Mouse (Mus musculus): Measurements from ENCODE around the gene Eif4enif1. TPM values are rescaled to one million over a fixed set of nuclear protein-coding genes. Genes with fewer than 3 reads are reported as not detected.
"Not testable (repeated sequence)": the region's sequence is repeated elsewhere in the genome, so short reads cannot be mapped to it uniquely, and the experiment has no call there.

Gene Eif4enif1
- polyA plus RNA-seq, 1 experiment: 46.7 TPM

DNA sequence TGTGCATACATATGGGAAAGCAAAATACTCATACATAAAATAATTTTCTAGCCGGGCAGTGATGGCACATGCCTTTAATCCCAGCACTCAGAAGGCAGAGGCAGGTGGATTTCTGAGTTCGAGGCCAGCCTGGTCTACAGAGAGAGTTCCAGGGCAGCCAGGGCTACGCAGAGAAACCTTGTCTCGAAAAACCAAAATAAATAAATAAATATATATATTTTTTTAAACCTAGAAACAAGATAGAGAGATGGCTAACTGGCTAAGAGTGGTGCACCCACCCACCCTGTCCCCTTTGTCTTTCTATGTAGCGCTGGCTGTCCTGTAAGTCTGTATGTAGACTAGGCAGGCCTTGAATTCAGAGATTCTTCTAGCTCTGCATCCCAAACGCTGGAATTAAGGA, 29.7 kb upstream of the Eif4enif1 start:
- H3K27ac ChIP-seq (ENCODE audit: insufficient read depth, low read depth, low read length); H3K4me1 ChIP-seq (ENCODE audit: control insufficient read depth, insufficient read depth, low read length): not testable (repeated sequence)

DNA sequence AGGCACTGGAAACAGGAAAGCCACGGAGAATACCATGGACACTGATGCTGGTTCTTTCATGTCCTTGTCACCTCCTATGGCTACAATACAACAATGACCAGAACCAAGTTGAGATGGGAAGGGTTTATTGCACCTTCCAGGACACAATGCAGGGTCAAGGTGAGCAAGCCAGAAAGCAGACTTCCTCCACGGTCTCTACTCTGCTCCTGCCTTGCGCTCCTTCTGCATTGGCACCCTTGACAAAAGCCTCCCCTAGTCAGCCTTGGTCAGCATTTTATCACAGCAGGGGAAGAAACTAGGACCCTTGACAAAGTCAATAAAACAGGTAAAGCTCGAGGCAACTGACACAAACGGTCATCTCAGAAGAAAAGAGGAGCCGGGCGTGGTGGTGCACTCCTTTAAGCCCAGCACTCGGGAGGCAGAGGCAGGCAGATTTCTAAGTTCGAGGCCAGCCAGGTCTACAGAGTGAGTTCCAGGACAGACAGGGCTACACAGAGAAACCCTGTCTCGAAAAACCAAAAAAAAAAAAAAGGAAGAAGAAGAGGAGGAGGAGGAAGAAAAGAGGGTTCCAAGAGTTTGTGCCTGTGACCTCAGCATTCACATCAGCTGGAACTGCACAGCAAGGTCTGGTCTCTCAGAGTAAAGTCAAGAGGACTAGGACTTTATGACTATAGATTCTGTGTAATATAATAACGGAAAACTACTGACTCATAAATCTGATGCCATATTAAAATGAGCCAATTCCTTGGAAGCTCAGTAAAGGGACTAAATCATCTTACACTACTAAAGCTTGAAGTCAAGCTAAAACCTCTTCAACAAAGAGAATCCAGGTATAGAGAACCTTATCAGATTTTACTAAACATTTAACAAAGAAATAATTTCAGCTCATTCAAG, 28.5 kb upstream of the Eif4enif1 start:
- H3K4me1 ChIP-seq (ENCODE audit: control insufficient read depth, insufficient read depth, low read length); H3K4me3 ChIP-seq (ENCODE audit: insufficient read depth, low read length); H3K27ac ChIP-seq (ENCODE audit: insufficient read depth, low read depth, low read length): not testable (repeated sequence)

More for the DNA sequence above, 29.7 kb upstream of the Eif4enif1 start:
- H3K4me3 ChIP-seq (ENCODE audit: insufficient read depth, low read length): not testable (repeated sequence)

DNA sequence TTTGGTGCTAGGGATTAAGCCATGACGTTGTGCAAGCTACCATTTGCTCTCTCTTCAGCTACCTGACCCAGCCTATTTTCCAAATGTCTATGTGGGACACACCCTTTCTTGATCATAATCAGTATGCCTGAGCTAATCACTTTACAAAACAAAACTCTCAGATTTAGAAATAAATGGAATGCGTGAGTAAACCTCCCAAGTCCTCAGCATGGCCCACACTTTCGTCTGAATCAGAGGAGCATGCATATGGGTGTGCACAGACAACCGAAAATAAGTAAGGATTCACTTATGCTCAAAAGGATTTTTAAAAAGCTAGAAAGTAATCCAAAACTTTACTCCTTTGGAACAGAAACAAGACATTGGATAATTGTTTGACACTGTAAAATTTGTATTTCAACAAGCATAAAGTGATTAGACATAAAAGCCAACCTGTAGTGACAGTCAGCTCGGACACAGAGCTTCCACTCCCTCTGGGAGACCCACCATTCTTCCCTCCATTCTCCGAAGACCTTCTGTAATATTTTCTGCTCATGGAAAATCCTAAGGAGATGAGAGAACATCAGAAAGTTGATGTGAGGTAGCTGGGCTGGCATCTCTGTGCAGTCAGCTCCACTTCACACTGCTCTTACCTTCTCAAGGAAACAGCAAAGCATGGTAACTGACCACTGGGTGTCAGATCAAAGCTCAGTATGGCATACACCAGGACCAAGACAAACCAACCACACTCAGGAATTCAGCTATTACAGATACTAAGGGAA, 23.0 kb upstream of the Eif4enif1 start:
- H3K4me3 ChIP-seq (ENCODE audit: insufficient read depth, low read length); H3K27ac ChIP-seq (ENCODE audit: insufficient read depth, low read depth, low read length); H3K4me1 ChIP-seq (ENCODE audit: control insufficient read depth, insufficient read depth, low read length): not testable (repeated sequence)

DNA sequence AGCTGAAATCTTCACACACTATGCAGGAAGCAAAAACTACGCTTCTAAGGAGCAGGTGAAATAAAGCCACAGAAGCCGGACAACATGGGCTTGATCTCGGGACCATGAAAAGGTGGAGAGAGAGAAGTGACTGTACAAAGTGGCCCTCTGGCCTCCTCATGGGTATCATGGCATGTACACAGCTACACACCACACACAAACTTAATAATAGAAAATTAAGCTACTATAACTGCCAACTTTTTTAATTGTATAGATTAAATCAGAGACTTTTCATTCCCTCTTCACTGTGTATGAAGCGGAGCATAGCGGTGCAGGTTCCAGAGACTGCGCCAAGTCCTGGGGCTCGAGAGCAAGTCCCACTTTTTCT, 22.5 kb upstream of the Eif4enif1 start:
- not testable (repeated sequence) for H3K27ac ChIP-seq (ENCODE audit: insufficient read depth, low read depth, low read length); H3K4me1 ChIP-seq (ENCODE audit: control insufficient read depth, insufficient read depth, low read length); H3K4me3 ChIP-seq (ENCODE audit: insufficient read depth, low read length)

DNA sequence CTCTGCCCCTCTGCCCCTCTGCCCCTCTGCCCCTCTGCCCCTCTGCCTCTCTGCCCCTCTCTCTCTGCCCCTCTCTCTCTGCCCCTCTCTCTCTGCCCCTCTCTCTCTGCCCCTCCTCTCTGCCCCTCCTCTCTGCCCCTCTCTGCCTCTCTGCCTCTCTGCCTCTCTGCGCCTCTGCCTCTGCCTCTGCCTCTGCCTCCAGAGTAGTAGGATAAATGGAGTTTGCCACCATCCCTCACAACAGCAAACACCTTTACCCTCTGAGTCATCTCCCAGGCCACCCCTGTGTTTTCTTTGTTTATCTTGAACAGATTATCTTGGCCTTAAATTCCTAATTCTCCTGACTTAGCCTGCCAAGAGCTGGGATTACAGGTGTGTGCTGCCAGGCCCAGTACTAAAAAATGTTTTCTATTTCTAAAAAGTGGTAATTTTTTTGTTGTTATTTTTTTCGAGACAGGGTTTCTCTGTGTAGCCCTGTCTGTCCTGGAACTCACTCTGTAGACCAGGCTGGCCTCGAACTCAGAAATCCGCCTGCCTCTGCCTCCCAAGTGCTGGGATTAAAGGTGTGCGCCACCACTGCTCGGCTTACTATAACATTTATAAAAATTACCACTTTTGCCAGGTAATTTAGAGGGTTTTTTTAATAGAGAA, 21.6 kb upstream of the Eif4enif1 start:
- H3K4me3 ChIP-seq (ENCODE audit: insufficient read depth, low read length); H3K4me1 ChIP-seq (ENCODE audit: control insufficient read depth, insufficient read depth, low read length); H3K27ac ChIP-seq (ENCODE audit: insufficient read depth, low read depth, low read length): not testable (repeated sequence)

DNA sequence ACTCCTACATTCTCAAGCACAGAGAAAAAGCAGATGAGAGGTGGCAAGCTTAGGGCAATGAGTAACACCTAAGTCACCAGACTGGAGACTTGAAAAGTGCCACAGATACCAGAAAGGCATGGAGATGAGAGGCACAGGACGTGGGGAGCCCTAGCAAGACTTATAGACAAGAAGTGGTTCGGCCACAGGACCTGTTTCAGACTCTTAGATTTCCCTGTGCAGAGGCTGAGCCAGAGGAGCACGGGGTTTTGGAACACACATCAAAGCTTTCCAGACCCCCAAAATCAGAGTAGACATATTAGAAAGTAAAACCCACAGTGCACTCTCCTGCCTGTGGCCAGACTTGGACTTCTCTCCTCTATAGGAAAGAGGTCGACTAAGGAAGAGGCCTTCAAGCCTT, 20.9 kb upstream of the Eif4enif1 start:
- not testable (repeated sequence) for H3K27ac ChIP-seq (ENCODE audit: insufficient read depth, low read depth, low read length); H3K4me1 ChIP-seq (ENCODE audit: control insufficient read depth, insufficient read depth, low read length)

DNA sequence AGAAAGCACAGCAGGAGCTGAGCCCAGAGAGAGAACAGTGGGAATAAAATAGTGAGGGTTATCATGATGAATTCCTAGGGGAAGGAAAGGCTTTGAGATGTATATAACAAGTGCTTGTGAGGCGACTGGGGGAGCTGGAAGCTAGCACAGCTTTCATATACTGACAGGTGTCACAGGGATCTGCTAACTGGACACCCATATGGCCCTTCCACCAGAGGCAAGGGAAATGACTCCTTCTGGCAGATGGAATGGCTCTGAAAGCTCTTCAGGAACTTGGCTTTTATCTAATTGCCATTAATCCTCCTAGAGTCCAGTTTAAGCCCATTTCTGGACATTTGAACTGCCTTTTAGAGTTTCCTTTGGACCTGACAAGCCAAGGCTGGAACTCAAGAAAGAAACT, 20.2 kb upstream of the Eif4enif1 start:
- not testable (repeated sequence) for H3K4me1 ChIP-seq (ENCODE audit: control insufficient read depth, insufficient read depth, low read length); H3K4me3 ChIP-seq (ENCODE audit: insufficient read depth, low read length); H3K27ac ChIP-seq (ENCODE audit: insufficient read depth, low read depth, low read length)

More for the DNA sequence above, 20.9 kb upstream of the Eif4enif1 start:
- not testable (repeated sequence) for H3K4me3 ChIP-seq (ENCODE audit: insufficient read depth, low read length)

DNA sequence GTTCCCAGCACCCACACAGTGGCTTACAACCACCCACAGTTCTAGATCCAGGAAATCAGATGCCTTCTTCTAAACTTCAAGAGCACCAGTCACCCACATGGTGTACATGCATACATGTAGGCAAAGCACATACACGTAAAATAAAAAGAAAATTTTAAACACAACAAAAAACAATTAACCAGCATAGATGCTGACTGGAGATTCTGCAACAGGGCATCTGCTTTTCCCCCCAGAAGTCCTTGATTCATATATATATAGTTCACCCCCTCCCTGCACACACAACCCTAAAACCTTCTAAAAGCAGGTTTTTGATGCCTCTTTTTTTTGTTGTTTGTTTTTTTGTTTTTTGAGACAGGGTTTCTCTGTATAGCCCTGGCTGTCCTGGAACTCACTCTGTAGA, 19.5 kb upstream of the Eif4enif1 start:
- not testable (repeated sequence) for H3K4me1 ChIP-seq (ENCODE audit: control insufficient read depth, insufficient read depth, low read length); H3K4me3 ChIP-seq (ENCODE audit: insufficient read depth, low read length); H3K27ac ChIP-seq (ENCODE audit: insufficient read depth, low read depth, low read length)

DNA sequence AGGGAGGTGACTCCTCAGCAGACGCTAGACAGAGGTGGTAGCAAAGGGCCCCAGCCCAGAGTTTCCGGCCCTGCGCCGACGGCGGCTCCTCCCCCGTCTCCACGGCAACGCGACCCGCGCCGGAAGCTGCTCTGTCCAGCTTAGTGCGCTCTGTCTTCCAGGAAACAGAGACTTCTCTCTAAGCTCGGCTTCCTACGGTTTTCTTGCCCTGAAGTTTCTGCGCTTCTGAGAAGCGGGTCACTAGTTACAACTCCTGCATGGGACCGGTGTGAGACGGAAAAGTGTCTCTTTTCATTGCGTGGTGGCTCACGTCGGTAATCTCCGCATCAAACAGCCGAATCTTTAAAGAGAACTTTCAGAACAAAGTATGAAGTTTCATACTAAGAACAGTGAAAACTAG, 8.8 kb upstream of the Eif4enif1 start, which contains the start of gene Sfi1:
Gene Sfi1, minus strand, starts transcription at position 101 of the 400 bp plus-strand sequence.
- H3K4me1 ChIP-seq (ENCODE audit: control insufficient read depth, insufficient read depth, low read length): no peaks in the 10 kb centered on the region
- H3K27ac ChIP-seq (ENCODE audit: insufficient read depth, low read depth, low read length): no peak within 1 kb of the TSS
- TF ChIP-seq POLR2A (IDR thresholded peaks at IDR 0.05; ENCODE audit: borderline replicate concordance, low read depth, low read length): no peak
- TF ChIP-seq CTCF (IDR thresholded peaks at IDR 0.05; ENCODE audit: low read depth, low read length): no peak
- H3K4me3 ChIP-seq (ENCODE audit: insufficient read depth, low read length): no peak within 1 kb of the TSS

DNA sequence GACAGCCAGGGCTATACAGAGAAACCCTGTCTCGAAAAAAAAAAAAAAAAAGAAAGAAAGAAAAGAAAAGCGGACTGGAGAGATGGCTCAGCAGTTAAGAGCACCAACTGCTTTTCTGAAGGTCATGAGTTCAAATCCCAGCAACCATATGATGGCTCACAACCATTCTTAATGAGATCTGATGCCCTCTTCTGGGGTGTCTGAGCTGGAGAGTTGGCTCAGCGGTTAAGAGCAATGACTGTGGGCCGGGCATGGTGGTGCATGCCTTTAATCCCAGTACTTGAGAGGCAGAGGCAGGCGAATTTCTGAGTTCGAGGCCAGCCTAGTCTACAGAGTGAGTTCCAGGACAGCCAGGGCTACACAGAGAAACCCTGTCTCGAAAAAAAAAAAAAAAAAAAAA, 1.6 kb upstream of the Eif4enif1 start:
- H3K27ac ChIP-seq (ENCODE audit: insufficient read depth, low read depth, low read length); H3K4me3 ChIP-seq (ENCODE audit: insufficient read depth, low read length); H3K4me1 ChIP-seq (ENCODE audit: control insufficient read depth, insufficient read depth, low read length): not testable (repeated sequence)

All from bone marrow macrophage, adult 2 months (primary cell).